Mouse (Mus musculus) effector memory CD4-positive, alpha-beta T cell, adult 5 months (primary cell): ENCODE measurements around the gene Twistnb. TPM values are rescaled to one million over a fixed set of nuclear protein-coding genes. Genes with fewer than 3 reads are reported as not detected.

Source experiments
- polyA plus RNA-seq: library from polyadenylated mRNA; unstranded; fragments of 100-300 nt; shearing (Covaris generic); gene quantifications from one replicate; pipeline ENCODE4 v1.2.1, GENCODE M21; 2017

The Twistnb gene
- 89.8 TPM for polyA plus RNA-seq

DNA sequence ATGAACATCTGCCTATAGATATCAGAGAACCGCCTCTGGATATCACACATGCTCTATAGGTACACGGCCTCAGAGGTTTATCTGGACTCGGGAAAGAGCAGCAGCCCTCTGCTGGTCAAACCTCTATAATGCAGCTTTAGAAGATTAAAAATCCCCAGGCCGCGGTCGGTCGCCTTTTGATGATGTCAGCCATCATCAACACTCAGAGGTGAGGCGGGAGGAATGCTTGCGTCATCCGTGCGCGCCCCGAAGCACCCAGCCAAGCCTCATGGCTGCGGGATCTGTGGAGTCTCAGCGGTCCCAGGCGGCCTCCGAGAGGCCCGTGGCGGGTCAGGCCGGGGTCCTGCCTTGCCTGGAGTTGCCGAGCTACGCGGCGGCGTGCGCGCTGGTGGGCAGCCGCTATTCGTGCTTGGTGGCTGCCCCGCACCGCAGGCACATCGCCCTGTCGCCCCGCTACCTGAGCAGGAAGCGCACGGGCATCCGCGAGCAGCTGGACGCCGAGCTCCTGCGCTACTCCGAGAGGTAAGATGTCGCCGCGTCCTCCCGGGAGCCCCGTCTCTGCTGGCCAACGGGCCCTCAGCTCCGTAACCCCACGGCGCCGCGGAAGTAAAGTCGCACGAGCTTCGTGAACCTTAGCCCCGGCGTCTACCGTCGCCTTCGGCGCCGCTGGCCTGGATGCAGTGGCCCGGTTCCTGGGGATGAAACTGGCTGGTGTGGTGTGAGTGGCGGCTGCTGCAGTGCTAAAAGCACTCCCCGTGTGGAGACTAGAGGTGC, at the start of gene Twistnb:
Gene Twistnb, plus strand, starts transcription at position 249 of the 774 bp plus-strand sequence.

DNA sequence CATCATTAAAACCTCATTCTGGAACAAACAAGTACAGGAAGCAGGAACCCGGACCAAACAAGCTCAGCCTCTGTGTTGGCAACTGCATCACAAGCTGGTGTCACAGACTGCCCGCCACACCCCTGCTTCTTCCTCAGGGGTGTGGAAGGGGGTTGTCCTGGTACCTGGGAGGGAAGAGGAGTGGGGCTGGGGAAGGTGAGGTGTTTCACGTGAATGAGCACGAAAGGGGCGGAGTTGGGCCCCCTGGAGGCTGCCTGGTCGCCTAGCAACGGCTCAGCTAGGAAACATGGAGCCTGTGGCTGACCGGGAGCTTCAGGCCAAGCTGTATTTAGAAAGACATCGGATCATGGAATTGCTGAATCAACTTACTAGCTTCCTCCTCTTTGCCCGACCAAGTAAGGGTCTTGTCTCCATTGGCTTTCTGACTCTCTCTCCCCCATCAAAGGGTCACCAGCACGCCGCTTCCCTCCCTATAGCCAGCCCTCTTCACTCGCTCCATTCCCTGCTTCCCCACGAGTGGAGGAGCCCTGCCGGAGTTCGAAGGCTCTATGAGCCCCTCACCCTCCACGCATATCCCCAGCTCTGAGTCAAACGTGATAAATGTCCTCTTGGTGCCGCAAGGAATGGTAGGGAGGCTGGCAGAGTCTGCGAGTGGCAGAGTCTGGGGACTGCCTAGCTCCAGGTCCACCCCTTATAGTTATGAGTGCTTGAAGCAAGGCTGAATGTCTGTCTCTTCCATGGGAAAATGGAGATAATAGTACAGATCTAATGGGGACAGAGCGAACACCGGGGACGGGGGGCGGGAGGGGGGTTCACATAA, 34.4 kb upstream of the Twistnb start, which contains the start of gene Efcab10:
Gene Efcab10, plus strand, starts transcription at position 51 of the 820 bp plus-strand sequence.

Other genes starting within 250 kb of the Twistnb start
- not detected for gene Efcab10, start 34.8 kb upstream of the Twistnb start, polyA plus RNA-seq